Mouse (Mus musculus) retina, embryonic 14.5 days (tissue): ENCODE results near the gene Akr1e1.
"Not testable (repeated sequence)": the region's sequence is repeated elsewhere in the genome, so short reads cannot be mapped to it uniquely, and the experiment has no call there.

Source experiments
- DNase-seq: peaks from one replicate; pipeline ENCODE4 v3.0.0-alpha.2; 2015; ENCODE audit warnings: low spot score

Akr1e1 gene

DNA sequence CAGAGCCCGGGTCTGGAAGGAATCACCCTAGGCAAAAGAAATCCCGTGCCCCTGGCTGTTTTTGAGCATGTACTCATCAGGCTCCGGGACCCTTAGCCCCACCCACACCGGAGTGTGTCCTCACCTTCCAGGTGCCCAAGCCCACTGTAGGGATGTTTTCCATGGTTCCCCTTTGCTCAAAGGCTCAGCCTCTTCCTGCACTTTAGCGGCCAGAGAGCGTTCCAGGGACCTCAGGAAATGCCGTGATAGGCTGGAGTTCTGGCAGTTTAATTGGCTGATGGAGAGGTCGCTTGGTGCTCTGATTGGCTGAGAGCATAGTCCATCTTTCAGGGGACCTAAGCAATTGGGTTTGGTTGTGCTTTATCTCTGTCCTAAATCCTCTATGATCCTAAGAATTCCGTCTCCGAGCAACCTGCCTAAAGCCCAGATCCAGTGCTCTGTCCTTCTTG is at the start of gene Akr1e1:
Gene Akr1e1 (minus strand): TSS at position 214 of the 449 bp plus-strand sequence.
- peak; percentile 86 for DNase-seq

DNA sequence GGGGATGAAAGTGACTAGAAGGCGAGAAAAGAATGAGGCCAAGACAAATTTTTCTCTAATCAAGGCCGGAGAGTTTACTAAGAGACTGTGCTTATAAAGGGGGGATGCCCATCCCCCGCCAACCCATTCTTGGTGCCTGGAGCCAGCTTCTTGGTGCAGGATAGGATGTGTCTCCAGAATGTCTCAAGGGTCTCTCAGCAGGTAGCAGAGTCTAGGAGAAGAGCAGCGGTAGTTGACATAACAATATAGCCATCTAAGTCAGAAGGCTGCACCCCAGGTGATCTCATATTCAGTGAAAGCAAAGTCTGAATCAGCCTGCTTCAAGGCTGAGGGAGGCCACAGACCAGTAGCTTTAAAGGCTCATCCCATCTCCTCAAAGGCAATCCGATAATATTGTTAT is 49.4 kb upstream of the Akr1e1 start:
- DNase-seq = no peak

DNA sequence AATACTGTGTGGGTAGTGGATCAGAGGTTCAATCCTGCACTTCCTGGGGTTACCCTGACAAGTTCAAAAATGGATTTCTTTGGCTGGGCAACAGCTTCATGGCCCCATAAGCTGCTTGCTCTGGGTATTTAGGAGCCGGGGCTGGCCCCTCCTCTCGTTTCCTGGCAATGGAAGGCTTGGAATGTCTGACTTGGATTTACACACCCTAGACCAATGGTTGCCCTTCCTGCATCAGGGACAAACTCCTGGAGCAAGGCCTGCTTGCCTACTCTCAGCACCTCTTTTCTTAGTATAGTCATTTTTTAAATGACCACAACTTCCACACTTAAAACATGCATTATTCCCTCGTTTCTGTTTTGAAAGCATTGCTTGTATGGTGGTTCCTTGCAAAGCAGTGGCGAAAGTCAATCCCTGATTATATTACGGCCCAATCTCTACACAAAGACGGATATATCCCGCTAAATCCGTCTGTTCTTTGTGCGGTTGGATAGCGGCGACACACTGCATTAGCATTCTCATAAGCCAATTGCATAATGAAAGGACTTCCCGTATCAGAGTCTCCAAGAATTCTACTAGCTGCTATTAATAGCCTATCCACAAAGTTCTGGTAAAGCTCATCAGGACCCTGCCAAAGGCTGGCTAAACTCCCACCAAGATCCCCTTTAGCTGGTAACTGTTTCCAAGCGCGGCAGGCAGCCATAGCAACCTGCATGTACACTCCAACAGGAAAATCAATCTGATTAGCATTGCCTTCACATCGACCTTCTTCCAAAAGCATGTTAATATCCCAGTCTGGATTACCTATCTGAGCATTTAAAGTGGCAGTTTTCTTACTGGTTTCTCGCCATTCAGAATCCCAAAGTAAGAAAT is 47.5 kb upstream of the Akr1e1 start:
- DNase-seq = no peak

DNA sequence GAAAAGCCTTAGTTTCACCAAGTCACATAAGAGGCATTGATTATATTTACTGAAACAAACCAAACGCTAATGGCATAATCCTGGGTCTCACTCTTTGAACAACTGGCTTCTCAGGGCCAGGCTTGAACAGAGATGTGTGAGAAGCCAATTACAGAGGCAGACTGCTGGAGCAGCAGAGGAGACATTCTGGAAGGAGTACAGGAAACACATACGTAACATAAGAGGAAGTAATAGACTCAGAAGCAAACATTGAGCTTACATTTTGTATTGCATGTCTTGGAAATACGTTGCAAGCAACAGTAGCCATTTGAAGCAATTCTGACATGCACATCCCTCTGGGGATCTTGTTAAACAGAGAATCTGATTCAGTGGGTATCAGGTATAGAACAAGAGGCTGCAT is 41.2 kb upstream of the Akr1e1 start:
- no peak for DNase-seq

DNA sequence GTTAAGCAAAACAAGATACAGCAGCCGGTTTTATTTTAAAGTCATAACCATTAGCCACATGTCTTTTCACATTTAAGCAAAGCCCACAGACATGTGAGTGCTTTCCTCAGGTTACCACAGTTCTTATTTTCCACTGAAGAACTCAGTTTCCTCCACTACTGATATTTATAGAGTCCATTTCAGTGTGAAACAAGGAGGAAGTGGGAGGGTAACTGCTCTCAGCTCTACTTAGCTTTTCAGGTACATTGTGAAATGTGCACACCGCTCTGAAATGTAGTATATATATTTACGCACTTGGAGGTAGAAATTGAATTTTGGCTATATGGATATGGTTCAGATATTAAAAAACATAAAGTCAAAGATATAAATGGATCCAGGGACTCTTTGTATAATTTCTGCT is 36.3 kb upstream of the Akr1e1 start:
- DNase-seq = no peak

DNA sequence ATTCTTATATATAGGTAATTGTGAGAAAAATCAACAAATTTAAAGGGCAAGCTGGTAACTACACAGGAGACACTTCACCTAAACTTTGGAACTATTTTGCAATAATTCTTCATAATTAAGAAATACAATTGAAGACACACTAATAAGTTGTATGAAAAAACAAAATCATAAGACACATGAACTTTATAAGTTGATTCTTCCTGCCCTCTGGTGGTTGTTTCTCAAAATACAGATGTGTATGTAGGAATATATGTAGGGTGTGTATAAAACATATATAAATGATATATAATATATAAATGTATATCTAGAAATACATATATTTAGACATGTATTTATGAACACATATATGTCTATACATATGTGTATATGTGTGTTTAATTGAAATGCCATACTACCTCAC is 1.9 kb upstream of the Akr1e1 start:
- DNase-seq = peak; percentile 70

DNA sequence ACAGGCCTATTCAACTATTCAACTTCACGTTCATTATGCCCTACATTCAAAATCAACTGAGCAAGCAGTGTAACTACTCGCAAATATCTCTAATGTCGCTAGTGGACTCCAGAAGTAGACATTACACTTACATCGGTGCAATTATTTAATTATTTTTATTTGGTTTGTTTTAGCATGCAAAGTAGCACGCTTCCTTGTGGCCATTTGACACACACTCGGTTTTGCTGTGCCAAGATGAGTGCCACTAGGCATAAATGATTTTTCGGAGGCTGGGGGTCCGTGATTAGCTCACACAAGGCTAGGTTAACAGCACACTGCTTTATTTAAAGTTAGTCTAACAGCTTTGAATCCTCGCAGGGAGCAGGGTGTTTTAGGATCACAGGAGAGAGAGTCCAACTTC is 444 bp downstream of the Akr1e1 start:
- no peak for DNase-seq

DNA sequence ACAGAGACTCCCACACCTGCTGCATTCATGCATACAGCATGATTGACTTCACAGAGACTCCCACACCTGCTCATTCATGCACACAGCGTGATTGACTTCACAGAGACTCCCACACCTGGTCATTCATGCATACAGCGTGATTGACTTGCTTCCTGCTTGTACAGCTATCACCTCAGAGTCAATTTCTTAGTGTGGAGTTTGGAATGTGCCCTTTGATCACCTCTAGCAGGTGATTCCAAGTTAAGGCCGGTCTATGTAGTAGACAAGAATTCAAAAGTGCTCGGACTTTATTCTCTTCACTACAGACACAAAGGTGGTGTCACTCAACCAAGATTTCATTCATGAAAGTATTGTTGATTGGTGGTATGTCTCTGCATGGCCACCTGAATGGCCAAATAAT is 2.2 kb downstream of the Akr1e1 start:
- DNase-seq = no peak

DNA sequence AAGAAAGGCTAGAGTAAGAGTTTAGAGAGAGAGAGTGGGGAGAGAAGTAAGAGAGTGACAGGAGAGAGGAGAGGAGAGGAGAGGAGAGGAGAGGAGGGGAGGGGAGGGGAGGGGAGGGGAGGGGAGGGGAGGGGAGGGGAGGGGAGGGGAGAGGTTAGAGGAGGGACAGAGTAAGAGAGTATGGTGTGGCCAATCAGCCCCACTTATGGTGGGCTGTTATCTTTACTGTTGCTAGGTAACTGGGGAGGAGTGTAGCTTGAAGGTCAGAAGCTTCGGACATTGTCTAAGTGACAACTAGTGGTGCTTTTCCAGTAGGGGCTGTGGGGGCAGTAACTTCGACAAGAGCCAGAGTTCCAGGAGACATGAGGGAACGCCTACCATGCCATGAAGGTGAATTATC is 5.5 kb downstream of the Akr1e1 start:
- DNase-seq = not testable (repeated sequence)

DNA sequence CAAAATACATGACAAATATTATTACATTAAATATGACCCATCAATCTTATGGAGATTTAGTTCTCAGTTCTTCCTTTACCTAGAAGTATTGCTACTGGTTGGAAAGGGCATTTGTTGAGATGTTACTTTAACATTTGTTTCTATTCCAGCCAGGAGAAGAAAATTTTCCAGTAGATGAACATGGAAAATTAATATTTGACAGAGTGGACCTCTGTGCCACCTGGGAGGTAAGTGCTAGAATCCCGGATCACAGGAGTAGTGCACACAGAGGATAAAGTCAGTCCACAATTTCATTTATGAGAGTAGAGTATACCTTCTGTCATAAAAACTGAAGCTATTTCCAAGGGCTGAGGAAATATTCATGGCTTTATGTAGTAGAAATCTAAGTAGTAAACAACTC is 32.1 kb downstream of the Akr1e1 start:
- no peak for DNase-seq

DNA sequence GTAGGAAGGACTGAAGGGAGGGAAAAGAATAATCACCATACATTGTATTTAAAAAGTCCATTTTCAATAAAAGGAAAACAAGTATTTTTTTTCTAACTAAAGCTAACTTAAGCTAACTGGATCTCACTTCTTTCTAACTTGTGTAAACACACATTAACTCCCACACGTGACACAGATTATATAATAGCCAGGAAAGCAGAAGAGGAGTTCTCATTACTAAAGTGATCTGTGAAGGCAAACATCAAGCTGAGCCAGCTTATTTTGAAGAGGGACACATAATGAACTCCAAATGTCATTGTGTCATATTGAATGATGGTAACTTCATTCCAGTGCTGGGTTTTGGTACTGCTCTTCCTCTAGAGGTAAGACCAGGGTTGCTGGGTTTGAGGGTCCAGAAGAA is 35.1 kb downstream of the Akr1e1 start, which contains the start of gene Akr1c21:
Gene Akr1c21 (plus strand): TSS at position 205 of the 400 bp plus-strand sequence.
- DNase-seq = no peak

DNA sequence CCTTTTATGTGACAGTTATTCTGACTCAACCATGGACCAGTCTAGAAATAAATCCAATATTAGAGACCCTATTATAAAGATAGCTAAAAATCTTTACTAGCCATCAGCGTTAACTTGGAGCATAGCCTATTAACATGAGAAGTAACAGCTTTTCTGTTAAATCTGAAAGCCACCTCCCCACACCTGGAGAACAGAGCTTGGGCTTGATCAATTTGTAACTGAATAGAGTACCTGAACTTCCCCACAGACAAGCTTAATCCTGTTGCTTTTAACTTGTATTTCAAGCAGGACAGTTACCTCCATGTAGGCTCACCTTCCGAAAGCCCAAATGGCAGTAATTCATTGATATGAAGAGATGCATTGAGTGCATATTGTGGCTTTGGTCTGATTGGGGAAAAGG is 43.0 kb downstream of the Akr1e1 start:
- DNase-seq = no peak

DNA sequence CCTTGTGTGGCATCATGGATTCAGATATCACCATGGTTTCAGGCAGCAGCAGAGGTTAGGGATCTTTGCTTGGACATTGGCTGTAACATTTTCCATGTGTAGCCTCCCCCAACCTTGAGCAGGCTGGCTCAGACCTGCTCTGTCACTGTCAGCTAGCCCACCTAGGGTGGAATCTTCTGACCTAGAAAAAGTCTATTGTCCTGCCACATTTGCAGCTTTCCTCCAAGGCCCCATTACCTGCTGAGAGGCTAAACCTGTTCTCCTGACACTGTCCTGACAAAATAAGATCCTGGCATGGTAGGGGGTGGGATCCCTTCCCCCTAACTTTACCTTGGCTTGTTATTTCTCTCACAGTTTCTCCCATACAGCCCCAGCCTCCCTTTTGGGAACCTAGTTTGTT is 48.5 kb downstream of the Akr1e1 start:
- no peak for DNase-seq

DNA sequence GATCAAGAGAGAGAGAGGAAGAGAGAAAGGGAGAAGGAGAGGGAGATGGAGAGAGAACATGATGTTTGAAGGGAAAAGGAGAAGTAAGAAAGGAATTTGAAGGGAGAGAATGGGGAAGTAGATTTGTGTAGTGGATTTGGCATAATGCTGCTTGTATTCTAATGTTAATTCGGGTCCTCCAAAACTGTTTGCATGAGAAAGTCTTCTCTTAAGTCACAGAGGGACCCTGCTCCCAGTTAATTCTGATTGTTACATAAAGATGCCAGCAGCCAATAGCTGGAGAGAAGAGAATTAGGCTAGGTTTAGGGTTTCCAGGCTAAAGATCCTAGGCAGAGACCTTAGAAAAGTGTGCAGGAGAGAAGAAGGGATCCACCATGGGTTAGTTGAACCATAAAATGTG is 49.8 kb downstream of the Akr1e1 start:
- no peak for DNase-seq
